Mouse (Mus musculus) adrenal gland, postnatal 36 days (tissue): ENCODE results near the gene Dclk1. TPM values are rescaled to one million over a fixed set of nuclear protein-coding genes. Genes with fewer than 3 reads are reported as not detected.
A peak's percentile ranks its signal among the peaks of the same experiment; 100 is the strongest.

Experiments used
- DNase-seq, 2 experiments: peaks; one replicate each; pipeline ENCODE4 v3.0.0; 2021; ENCODE audit warnings: mixed read lengths in 1 of 2
- total RNA-seq, 2 experiments: library from RNA; stranded (reverse); gene quantifications; 2 replicates each; pipeline ENCODE4 v1.2.3; 2021

The Dclk1 gene
- total RNA-seq, 2 experiments from 2014 or later = 3.6 to 5.2 TPM

DNA sequence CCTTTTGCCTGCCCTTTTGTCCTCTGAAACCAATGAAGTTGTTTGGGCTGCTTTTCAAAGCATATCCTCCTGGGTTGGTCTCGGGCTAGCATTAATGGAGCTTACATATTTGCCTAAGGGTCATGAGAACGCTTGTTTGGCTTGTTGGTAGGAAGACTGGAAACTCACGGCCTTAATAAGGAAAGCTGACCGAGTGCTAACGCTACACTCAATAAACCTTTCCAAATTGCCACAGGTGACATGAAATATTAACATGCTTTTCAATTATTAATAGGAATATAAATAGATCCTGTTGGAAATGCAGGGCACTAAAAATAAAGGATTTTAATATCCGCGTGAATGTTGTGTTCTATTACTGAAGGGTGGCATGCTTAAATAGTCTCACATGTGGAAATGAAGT lies 257.1 kb downstream of the Dclk1 start:
- DNase-seq = no peak

DNA sequence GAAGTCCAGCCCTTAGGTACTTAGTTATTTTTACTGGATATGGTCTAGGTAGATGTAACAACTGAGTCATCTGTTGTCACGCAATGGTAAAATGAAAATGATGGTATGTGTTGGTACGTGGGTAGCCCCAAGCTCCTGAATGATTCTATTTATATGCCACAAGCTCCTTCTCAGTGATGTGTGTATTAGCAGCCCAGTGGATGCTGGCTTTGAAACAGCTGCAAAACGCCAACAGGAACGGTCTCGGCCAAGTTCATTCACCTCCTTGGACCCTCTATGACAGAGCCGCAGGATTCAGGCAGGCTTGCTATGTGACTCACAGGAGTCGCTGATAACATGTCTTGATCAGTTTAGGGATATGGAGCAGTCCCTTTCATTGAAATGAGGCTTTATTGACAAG lies 268.0 kb downstream of the Dclk1 start:
- DNase-seq = no peak

DNA sequence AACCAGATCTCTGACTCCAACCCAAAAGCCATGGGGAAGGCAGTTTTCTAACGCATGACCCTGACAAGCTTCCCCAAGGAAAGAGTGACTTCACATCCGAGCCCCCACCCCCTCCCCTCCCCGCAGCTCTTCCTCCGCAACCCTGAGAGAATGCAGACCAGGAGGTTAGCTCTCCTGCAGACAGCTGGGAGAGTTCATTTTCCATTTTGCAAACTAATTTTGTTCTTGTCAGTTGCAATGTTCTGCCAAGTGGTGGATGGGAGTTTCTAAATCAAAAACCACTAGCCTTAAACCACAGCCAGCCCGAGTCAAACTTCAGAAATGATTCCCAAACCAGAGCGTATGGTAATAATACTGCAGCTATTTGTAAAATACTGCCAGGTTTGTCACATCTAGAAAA lies 269.5 kb downstream of the Dclk1 start:
- DNase-seq = no peak

DNA sequence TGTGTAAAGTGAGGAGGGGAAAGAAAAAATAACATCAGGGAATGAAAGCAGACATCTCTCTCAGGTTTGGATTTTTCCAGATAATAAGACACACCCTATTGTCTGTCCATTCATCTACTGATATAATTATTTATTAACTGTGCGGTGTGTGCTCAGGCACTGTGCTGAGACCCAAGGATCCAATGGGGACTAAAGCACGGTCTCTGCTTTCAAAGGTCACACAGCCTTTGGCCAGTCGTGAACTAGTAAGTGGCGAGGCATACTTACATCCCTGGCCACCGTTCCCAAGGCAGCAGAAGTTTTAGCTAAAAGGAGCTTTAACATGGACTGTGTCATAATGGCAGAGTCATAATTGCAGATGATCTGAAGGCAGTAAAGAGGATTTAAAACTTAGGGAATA lies 273.8 kb downstream of the Dclk1 start:
- no peak for DNase-seq

DNA sequence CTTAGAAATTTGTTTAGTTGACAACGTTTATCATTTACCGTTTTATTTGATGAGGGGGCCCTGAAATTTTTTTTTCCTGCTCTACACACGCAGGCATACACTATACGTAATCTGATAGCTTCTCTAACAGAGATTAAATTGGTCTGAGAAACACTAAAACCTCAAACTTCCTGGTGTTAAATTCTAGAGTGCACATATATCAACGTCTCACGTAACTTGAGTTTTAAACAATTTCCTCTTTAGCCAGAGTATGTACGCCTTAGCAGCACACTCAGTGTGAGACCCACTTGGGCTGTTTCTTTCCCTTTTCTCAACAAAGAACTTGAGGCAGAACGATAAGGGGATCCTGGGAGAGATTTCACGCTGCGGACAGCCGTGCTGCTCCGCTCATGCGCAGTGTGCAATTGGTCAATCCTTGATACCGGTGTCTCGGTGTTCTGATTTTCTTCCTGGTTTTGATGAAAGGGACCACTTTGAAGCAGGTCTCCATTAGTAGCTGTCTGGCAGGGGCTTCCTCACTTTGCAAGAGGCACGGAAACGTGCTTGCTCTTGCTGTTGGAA lies 275.4 kb downstream of the Dclk1 start:
- no peak for DNase-seq

DNA sequence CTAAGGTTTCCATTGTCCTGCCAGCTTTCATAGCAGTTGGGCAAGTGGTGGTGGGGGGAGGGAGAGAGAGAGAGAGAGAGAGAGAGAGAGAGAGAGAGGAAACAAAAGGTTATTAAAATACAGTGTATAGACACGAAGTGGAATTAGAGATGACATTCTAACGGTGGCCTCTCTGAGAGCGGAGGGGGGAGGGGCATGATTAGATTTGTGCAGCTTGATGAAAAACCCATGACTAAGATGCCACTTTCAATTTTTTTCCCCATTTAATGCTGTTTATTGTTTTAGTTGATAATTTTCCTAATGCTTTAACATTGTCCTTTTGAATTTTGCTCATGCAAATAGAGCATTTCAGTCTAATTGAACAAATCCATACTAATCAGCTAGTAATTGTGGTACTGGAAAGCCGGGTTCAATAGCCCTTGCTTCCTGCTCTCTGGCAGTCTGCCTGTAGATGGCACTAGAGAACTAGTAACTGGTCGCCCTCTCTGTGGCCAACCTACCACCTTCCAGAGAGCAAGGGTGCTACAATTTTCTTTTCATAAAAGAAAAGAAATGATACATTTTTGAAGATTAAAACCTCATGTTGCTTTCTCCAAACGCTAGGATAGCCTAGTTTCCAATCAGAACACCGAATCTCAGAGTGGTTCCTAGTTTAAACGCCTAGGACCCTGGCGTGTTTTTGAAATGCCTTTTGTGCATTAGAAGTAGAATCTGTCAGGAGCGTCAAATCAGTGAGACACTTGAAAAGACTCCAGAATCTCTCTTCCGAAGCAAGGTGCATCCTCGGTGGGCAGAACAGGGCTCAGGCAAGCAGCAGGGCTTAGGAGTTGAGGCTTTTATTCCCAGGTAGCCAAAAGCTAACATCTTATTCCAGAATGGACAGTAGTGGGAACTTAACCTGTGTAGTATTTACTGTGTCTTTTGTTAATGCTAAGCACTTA lies 278.3 kb downstream of the Dclk1 start:
- DNase-seq = peak; percentile 74 to 80

DNA sequence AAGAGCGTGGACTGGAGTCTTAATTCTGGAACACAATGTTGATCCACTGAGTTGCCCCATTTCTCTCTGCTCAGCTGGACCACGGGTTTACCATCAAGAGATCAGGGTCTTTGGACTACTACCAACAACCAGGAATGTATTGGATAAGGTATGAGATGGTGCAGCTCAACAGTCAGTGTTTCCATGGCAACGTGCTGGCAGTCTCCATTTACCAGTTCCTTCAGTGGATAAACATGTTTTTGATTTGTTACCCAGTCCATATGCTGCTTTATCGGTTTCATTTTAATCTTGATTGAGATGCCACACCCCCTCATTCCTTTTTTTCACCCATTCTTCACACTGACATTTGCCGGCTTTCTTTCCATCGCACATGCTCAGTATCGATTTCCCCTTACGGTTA lies 279.6 kb downstream of the Dclk1 start:
- no peak for DNase-seq

DNA sequence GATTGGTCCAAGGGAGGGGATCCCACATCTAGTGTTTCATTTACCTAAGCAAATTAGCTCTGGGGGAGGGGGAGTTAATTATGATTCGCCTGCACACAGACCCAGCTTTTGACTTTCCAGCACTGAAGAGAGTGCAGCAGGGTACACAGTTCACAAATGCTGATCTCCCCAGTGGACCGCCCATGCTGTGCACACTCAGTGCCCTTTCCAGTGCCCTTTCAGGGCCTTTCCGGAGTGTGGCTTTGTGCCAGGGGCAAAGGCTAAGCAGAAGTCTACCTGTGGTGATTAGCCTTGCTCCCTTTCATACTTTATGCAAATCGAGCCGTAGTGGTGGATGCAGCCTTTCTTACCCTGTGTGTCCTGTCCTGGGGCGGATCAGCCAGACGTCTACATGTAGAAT lies 281.1 kb downstream of the Dclk1 start:
- no peak for DNase-seq

DNA sequence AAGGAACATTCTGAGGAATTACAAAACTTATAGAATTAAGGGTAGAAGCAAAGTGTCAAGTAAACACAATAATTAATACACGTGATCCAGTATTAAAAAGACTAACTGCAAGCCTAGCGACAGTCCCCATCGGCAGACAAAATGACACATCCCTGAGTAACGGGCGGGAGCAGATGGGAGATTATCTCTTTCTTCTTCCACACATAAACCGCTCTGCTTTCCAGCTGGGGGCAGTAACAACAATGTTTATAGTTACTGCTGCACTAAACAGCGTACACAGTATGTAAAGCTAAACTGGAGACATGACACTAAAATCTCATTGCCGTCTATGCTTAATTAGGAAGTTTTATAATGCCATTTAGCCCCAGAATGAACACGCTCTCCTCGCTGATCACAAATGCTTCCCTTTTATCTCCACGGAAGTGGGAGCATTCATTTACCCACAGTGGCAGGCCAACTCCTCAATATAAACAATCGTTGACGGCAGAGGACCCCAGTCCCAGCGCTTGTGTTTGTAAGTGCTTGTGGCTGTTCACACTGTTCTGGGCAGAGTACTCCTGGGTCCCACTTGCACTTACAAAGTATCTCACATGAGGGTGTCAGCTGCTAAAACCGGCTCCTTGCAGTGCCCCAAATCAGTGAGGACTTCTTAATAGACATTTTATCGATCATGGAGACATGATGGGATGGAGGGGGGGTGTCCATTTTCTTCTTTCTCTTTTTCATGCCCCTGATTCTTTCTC lies 281.7 kb downstream of the Dclk1 start:
- DNase-seq = no peak

DNA sequence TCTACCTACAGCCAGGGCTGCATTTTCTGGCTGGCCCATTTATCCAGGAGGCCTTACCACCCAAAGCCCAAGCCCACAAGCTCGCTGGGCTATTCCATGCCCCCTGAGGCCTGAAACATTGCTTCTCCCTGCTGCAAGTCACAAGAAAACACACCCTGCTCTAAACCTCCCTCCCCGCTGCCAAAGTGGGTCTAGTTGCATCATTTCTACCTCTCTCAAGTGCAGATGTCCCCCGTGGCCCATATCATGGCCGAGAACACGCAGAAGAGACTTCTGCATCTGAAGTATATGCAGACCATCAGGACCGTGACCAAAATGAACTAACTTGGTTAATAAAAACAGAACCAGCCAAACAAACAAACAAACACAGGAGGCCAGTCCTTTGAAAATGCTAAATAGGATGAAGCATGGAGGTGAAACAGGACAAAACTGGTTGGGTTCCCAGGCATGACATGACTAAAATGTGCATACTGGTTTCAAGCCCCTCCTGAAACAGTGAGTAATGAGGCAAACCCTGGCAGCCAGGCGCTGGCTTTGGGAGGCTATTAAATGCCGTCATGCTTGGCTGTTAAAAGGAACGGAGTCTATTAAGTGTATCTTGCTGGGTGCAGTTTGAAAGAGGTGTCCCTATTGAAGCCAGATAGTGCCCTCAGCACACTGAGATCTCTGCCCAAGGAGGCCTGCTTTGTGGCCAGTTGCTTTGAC lies 282.5 kb downstream of the Dclk1 start:
- no peak for DNase-seq

DNA sequence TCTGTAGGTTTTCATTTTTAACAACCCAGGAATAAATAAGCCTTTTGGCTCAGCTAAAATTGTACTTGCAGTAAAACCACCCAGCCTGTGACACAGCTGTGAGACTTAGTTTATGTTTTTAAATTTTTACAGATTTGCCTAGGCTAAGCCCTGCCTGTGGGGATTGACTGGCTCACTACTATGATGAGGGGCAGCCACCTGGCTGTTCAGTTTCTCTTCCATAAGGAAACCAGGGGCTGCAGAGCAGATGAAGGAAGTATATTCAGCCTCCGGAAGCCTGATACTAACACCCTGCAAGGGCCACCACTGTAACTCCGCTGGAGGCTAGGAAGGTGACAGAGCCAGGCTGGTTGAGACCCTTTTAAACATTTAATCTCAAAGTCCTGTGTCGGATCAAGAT lies 284.3 kb downstream of the Dclk1 start:
- no peak for DNase-seq

DNA sequence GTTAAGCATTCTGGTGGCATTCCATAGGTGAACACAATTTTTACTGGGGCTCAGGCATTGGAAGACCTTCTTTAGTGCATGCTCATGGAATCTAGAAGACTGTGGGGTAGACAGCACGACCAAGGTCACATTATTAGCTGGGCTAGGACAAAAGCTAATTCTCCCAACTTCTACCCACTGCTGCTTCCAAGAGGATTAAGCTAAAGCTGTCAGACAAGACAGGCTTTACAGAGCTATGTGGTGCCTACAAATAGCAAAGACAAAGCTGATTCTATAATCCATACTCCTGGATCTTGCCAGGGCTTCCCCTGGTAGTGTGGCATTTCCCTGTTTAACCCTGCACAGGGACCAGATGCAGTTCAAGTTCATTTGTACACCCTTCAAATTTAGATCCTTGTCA lies 285.4 kb downstream of the Dclk1 start:
- DNase-seq = no peak

DNA sequence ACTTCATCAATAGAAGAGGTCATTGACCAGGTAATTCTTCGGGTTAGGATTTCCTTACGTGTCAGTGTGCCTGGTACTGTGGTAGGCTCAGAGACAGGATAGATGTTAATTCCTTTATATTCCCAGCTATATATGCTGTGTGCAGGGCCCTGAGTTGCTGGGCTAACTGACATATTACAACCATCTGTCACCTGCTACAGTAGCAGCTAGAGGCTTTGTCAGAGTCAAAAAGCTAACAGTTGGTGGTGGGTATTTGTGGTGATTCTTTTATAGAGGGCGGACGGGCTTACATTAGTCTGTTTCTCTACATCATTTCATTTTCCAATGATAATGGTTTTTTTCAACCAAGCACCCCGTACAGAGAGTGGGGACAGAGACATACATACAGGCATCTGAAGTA lies 285.8 kb downstream of the Dclk1 start:
- DNase-seq = no peak

DNA sequence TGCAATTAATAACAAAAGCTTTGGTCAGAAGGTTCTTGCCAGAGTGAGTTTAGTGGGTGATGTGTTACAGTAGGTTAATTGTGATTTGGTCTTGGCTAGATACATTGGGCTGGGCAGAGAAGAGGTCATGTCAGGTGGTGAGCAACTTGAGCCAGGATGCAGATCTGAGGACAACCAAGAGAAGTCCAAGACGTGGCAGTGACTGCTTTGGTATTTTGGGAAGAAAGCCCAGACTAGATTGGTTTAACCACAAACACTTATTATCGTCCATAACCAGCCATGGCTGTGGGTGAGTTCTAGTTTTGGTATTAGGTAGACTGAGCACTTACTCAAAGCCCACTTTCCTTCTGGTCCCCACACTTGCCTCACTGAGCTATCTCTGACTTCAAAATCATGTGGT lies 287.2 kb downstream of the Dclk1 start:
- DNase-seq = no peak

DNA sequence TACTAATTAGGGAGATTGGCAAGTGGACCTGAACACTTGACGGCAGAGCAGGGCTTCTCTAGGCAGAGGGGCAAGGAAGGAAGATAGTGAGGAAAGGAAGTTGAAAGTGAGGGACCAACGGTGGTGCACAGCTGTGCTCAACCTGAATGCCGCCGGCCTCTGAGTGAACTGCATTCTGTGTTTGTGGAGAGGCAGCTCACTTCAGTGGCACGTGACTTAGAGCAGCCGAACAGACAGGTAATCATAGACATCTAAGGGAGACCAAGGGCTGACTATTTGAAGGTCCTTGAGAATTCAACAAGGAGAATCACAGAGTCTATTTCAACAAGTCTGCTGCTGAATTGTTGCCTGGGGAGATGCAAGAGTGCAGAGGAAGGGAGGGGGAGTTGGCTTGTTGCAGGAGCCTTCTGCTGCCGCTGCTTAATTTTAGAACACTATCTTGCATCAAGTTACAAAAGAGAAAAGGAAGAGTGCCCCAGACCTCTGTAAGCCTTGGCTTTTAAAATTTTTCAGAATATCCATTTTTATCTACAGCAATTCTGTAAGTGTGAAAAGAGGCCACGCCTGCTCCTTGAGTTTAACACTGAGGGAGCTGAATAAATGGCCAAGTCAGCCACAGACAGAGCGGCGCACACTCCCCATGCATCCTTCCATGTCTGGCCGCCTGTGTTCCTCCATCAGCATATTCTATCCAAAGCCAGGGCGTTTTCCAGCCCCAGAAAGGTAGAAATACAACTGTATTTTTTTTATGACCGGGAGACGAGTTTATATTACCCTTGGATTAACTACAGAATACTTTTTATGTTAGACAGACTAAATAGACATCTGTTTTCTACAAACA lies 289.3 kb downstream of the Dclk1 start:
- DNase-seq = no peak

DNA sequence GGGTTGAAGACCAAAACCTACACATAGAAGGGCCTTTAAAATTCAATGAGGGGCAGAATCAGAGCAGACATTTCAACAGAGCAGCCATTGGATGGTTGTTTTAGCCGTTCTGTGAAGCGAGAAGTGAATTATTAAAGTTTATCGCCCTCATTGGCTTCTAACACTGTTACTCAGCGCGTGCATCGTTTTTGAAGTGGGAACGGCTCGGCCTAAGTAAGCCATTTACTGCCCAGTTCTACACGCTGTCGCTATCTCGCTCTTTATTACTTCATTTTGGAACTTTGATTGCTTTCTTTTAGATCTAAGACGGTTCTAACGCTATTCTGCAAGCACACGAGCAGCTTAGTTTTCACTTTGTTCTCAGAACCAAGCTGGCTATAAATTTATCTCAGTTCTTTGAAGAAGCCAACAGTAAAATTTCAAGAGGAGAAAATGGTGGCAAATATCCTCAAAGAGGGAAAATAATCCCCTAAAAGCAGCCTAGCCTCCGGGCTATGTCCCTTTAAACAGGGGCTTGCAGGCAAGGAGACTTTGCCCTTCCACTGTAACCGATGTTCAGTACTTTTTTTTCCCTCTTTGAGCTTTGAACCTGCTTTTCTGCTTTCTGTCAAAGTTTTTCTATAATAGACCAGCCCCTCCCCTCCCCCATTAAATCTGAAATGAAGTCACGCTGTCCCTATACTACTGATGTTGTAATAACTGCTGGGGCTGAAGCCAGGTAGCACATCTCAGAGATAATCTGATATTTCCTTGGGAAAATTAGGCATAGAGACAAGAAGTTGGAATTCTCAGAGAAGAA lies 290.2 kb downstream of the Dclk1 start:
- DNase-seq = no peak

DNA sequence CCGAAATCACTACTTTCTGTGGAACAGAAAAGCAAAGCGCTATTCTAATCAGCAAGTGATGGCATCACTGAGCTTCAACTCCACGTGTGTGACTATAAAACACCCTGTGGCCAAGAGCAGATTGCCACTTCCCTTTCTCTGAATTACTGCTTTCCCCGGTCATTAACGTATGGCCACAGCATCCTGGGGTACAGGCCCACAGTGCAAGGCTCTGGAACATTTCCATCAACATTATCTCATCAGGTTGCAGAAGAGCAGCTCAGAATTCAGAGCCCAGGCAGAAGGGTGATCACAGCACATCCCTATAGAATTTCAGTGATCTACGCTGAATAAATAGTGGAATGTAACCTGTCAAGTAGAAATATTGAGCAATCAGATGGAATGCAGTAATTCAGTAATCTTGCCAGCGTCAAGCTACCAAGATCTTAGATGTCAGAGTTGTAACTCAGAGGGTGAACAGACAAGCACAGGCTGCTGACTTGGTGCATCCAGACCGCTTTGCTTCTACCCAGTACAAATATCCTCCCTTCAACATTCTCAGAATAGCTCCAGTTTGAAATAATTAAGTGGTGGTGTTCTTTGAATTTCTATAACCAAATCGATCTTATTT lies 293.5 kb downstream of the Dclk1 start:
- no peak for DNase-seq

DNA sequence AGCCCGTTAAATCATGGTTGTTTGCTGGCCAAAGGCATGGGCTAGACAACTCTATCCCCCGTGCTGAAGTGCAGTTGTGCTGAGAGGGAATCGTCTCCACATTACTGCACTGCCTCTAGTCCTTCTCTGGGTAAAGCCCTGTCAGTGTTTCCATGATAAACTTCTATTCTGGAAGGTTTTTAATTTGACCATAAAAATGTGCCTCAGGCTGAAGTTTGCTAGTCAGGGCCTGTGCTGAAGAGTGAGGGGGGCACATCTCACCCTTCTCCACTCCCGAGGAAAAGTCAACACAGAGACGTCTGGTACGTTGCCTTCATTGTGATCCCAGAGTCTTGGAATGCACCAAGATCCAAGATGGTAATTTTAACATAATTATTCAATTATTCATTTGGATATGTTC lies 294.7 kb downstream of the Dclk1 start:
- no peak for DNase-seq

DNA sequence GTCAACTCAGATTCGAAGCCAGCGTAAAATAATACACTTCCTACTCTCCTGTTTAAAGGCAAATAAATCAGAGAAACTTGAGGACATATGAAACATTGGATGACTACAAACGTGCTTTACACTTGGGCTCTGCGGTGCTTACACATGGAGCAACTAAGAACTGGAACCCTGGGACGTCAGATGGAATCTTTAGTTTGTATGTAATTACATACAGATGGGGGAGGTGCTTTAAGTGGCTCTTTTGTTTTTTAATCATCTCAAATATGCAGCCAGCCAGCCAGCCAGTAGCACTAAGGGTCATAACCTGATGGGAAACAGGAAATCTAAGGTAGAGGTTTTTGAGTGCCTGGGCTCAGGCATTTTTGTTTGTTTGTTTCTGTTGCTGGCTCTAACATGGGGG lies 295.6 kb downstream of the Dclk1 start:
- no peak for DNase-seq

DNA sequence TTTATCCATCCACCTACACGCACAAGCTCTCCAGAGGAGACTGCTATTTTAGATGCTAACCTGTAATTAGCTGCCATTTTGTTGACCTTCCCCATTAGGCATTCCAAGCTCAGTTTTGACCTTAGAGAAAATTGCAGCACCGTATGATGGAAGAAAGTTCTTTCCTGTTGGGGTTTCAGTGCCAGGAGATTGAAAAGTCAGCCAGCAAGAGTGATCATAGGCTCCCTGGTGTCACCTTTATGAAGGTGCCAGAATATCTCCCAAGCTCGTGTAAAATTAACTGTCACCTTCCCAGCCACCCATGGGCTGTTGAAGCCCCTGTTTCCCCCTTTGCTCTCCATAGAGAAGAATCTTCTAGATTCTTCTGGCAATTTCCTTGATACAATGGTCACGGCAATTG lies 297.2 kb downstream of the Dclk1 start:
- DNase-seq = no peak
